Mouse (Mus musculus) erythroid progenitor cell, adult 5-6 weeks (primary cell): Measurements from ENCODE around the gene Mvb12b. TPM values are rescaled to one million over a fixed set of nuclear protein-coding genes. Genes with fewer than 3 reads are reported as not detected.

ENCODE experiments used
- ATAC-seq: replicated peaks from 2 replicates; pipeline ENCODE4 v1.8.0; 2016; ENCODE audit warnings: moderate number of reproducible peaks, mild to moderate bottlenecking, moderate TSS enrichment, inconsistent platforms; ENCODE audit not compliant: poor library complexity, low FRiP score, severe bottlenecking
- total RNA-seq, 2 experiments: library from RNA; stranded (forward) in 1 of 2; stranded (reverse) in 1 of 2; fragments of 150-400 nt in 1 of 2; fragments of 186-747, 209-891 nt in 1 of 2; gene quantifications; 2 replicates each; pipeline versions ENCODE4 v1.2.3 to v1.2.4; 2015 to 2017; ENCODE audit warnings: low replicate concordance in 2 of 2

Mvb12b gene
- total RNA-seq, 2 experiments from 2014 or later, result 56.7 to 81.7 TPM

DNA sequence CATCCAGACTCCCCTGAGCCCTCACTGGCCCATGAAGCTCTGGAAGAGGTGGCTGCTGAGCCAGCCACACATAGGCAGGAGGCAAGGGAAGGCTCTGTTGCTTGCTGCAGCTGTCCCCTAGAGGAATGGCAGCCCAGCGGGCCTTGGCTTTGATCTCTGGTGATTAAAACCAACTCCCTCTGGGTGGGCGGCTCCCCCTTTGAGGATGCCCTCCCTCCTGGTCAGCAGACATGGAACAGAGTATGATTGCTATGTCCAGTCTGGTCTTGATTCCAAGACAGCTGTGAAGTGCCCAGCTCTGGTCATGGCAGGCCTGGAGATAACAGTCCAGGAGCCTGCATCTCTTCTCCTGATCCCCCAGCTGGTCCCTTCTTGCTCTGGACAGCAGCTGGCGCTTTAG is 179.7 kb downstream of the Mvb12b start:
- ATAC-seq, result no peak

DNA sequence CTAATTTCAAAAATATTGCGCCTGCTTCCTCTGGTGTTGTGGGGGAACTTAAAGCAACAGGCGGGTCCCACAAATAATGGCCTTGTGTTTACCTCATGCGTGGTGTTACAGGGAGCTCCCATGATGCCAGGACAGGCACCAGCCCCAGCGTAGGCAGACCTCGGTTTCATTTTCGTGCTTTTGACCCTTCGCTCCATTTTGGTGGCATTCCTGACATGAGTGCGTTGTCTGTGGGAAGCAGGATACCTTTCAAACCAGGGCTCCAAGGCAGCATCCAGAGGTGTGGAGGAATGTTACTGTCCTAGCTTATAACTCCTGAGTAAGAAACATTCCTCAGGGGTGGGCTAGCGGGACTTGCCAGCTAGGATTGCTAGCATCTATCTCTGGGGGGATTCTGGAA is 181.3 kb downstream of the Mvb12b start:
- no peak for ATAC-seq

DNA sequence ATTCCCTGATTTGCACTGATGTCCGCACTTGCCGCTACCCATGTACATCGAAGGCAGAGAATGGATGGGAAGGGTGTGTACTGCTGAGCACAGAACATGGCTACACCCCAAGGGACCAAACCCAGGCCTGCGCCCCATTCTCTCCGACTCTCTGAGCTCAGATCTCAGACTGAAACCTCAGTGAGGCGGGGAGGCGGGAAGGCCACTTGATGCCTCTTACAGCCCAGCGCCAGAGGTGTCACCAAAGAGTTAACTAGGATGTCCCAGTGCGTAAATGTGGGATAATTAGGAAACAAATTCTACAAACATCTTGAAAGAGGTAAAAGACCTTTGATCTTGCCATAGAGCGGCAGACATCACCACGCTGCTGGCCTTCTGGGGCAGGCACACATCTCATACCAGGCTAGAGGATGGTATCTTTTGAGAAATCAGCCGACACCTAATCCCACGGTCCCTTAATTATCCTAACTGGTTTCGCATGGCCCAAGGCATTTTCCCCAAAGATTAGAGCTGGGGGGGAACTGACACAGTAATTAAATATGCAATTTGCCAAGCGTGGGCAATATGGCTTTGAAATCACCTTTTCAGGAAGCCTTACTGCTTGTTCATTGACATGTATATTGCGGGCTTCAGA is 181.9 kb downstream of the Mvb12b start:
- no peak for ATAC-seq

DNA sequence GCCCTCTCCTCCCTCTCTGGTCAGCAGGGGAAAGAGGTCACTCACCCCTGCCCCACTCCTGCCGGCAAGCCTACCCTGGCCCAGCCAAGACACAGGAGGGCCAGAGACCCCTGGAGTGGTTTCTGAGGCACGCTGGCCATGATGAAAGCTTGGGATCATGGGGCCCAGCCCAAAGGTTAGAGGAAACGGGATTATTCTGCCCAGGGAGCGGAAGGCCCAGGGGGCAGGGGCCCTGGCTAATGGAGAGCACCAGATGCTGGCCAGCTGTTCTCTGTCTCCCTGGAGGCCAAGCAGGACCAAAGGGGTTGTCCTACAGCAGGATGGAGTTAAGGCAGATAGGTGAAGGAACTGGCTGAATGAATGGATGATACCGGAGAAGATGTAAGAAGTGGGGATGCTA is 184.5 kb downstream of the Mvb12b start:
- ATAC-seq, result no peak

DNA sequence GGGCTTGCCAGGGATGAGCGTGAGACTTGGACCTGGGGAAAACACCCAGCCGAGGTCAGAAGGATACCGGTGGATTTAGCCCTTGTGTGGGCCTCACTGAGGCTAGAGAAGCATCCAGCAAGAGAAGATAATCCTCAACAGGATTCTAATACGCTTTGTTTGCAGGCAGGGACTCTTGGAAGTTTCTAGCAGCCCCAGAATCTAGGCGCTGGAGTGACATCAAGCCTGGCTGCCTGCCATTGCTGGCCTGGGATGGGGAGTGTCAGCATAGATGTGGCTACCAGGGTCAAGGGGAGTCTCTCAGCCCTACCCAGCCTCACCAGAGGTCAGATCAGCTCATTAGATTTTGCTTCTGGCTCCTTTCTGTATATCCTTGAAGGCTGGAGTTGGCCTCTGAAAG is 185.0 kb downstream of the Mvb12b start:
- no peak for ATAC-seq

DNA sequence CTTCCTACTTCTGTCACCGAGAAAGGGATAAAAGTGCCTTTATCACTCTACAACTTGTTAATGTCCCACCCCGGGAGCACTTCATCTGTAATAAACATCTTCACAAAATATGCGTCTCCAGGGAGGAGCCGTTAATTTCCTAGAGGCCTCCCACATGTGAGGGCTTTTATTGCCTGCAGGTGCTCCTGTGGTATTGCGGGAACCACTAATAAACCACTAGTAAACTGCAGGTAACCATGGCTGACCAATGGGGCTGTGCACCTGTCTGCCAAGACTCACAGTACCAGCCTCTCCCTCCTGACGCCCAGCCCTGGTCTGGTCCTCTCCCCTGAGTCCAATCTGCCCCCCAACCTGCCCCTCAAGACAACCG is 186.3 kb downstream of the Mvb12b start:
- no peak for ATAC-seq

DNA sequence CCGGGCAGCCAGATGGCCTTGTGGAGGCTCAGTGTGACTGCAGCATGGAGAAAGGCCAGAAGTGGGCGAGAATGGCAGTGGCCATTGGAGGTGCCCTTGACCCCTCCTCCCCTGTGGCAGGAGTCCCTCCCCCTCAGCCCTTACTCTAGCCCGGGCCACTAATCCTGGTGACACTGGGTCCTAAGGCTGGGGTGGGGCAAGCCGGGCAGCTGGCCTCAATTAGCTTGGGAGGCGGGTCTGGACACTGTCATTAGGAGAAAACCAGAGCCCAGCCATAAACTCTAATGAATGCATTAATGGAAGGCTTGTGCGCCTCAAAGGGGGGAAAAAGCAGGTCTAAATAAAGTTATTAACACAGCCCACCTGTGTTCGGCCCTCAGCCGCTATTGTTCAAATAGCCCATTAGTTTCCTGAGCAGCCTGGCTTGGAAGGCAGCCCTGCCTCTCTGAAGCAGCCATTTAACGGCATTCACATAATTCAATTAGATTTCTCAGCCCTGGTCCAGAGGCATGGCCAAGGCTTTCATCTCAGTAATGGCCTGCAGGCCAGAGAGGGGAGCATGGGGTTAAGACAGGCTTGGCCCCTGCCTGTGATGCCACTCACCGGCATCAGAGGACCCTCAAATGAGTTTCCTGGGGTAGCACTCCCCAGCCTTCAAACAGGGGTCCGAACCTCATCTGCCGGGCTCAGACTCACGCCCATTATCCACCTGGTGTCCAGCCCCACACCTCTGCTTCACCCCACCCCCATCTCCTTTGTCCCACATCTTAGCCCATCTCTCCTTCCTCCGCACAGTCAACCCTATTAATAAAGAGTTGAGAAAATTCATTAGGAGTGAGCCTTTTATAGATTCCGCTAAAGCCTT is 186.9 kb downstream of the Mvb12b start:
- no peak for ATAC-seq

DNA sequence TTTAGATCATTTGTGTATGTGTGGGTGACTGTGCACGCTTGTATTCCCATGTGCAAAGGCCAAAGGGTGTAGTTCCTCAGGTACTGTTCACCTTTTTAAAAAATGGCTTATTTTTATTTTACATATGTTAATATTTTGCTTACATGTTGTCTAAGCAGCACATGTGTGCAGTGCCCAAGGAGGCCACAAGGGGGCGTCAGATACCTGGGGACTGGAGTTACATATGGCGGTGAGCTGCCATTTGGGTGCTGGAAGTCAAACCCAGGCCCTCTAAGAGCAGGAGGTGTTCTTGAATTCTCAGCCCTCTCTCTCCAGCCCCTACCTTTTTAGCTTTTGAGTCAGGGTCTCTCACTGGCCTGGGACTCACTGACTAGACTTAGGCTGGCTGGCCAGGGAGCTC is 188.8 kb downstream of the Mvb12b start:
- ATAC-seq, result no peak

DNA sequence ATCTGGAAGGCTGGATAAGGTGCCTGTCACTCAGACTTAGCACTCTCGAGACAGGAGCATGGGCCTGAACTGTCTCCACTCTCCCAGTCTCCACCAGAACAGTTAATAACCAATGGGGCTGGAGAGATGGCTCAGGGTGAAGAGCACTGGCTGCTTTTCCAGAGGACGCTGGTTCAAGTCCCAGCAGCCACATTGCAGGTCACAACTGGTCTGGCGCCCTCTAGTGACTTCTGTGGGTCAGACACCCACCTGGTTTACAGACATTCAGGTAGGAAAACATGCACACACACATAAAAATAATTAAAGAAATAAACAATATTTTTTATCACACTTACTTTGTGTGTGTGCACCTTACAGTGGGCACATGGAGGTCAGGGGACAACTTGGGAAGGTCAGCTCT is 191.3 kb downstream of the Mvb12b start:
- ATAC-seq, result no peak

DNA sequence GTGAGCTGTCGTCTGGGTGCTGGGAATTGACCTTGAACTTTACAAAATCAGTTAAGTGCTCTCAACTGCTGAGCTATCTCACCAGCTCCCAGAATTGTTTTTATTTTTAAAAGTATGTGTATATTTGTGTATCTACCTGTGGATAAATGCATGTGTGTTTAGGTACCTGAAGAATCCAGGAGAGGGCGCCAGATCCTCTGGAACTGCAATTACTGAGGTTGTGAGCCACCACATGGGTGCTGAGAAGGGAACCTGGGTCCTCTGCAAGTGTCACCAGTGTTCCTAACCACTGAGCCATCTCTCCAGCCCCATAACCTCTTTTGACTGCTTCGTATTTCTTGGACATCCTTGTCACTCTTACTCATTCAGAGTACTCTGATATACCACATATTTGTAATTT is 193.8 kb downstream of the Mvb12b start:
- no peak for ATAC-seq

DNA sequence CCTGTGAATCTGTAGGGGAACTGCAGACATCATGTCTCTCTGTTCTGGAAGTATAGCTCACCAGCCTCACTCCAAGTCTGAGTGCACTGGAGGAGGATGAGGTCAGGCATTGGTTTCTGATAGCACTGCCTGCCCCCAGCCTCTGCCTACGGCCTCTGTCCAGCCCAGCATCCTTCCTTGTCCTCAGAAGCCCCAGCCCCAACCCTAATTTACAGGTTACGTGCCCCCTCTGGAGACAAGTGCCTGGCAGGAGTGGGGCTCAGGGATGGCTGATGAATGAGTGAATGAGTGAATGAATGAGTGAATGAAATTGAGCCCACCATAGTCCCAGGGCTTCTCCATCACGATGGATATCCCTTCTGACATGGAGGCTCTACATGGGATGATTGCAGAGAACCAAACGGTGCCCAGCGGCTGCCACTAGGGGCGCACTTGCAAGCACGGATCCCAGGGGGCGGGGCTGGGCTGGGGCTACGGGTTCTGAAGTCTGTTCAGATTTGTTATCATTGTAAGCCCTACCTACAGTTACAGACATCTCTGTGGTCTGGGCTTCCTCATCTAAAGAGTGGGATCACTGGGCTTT is 197.8 kb downstream of the Mvb12b start:
- ATAC-seq, result no peak

DNA sequence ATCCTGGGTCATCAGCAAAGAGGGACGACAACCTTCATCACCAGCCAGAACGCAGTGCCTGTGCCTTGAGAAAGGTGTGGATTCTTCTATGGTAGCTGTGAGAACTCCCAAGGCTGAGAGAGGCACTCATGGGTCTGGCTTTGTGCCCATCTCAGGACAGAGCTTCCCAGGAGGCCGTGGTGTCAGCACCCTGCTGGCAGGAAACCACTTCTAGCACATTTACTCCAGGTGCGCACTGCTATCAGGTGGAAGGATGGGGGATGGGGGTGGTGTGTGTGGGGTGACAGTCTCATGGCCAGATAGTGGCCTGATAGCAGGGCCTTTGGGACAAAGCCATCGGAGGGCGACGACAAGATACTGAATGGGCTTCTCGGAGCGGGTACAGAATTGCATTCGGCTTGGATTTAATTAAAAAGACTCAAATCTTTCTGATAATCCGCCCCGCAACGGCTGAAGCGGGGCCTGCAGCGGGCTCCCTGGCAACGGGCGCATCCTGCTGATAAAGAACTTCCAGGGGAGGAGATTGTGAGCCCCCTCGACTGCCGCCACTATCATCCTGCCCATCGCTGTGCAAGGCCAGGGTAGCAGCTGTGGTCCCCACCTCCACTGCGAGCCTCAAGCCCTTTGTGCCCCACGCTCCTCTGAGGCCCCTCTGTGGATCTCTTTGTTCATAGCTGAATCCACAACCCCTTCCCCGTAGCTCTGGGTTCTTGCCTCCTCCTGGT is 198.4 kb downstream of the Mvb12b start:
- ATAC-seq, result no peak

DNA sequence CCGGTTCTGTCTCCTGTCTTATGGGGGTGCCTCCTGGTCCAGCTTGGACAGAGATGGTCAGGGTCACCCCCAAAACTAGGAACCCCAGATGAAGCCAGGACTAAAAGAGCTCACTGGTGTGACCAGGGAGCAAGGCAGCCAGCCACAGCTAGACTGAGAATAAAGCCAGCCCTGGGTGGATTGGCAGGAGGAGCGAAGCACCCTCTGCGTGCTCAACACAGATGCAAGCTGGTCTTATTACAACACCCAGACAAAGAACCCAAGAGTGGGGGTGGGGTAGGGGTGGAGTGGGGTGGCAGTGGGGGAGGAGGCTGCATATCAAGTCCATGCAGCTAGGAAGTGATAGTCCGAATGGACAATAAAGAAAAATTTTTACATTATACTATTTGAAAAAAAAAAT is 204.2 kb downstream of the Mvb12b start:
- no peak for ATAC-seq

DNA sequence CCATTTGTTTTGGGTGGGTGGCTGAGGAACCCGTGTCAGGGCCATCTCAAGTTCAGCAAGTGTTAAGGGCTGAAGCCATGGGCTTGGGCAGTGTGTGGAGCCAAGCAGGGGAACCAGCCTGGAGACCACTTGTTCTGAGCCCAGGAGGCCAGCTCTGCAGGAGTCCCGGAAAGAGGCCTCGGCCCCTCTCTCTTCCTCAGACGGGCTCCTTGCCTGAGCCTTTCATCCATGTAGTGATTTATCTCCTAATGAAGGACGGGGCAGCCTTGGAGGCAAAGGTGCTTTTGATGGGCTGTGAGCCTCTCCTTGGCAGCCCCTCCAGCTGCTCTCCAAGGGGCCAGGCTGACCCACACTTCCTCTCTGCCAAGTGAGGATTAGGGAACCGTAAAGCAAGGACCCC is 204.7 kb downstream of the Mvb12b start:
- ATAC-seq, result no peak

DNA sequence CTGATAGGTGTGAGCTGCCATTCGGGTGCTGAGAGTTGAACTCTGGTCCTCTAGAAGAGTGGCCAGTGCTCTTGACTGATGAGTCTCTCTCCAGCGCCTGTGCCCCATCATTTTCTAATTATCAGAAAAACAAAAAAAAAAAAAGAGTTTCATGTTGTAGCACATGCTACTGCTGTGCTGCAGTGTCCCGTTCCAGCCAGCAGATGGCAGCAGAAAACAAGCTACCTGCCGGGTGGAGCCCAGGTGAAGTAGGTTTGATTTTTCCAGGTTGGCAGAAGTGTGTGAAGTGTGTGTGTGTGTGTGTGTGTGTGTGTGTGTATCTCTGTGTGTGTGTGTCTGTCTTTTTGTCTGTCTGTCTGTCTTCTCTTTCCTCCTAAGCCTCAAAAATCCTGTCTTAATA is 205.5 kb downstream of the Mvb12b start:
- no peak for ATAC-seq

Other genes with a start within 250 kb of the Mvb12b start
- gene Lmx1b, start 247.4 kb downstream of the Mvb12b start, total RNA-seq (2015; ENCODE audit: low replicate concordance), result not detected in 2 replicates
- gene Lmx1b, start 247.4 kb downstream of the Mvb12b start, total RNA-seq (2017; ENCODE audit: low replicate concordance), result not detected in 2 replicates